Mouse (Mus musculus): ENCODE measurements at regions not wholly inside any gene's neighbourhood (a gene's known extent, or its start where the extent isn't known, plus 50 kb on each side); places are given as distances from the start of the nearest gene placed in this dataset.

DNA sequence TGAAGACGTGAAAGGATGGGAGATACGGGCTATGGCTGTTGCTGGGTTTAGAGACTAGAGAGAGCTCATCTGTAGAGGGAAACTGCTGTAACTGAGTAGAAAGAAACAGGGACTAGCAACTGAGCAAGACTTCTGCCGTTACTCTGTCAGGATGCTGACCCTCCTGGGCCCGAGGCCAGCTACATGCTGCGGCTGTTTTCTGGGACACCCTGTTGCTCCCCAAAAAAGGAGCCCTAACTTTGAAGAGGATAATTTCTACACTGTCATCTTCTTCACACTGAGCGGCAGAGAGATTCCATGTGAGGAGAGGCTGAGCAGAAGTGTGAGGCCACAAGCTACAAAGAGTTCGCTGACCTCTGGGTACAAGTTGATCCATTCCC is 74.2 kb upstream of the Ralgps2 start:
- peak; percentile 51 to 61 for DNase-seq

DNA sequence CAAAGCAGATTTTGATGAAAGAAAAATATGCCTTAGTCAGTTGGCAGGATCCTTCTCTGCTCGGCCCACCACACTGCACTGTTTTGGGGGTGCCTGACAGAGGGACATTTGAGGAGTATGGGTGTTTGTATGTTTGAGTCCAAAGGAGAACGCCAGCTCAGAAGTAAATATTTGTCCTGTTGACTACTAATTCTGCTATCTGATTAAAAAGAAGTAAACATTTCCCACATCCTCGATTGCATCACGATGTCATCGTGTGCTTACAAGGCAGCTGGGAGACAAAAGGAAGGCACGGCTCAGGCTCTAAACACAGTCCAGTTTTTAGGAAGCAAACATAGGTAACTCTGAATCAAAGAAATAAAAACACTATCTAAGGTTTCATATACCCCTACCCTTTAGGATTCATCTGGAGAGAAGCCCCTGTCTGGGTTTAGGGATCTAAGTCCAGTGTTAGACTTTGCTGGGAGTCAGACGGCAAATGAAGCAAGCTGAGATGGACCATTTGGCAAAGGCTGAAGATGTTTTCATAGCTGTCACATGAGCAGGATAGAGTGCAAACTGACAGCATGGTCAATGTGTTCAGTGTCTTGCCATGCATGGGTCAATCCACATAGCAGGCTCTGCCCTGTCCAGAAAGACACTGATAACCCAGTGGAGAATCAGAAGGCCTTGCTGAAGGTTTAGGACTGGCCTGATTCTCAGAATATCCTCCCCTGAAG is 73.7 kb upstream of the Ralgps2 start:
- no peak for DNase-seq

DNA sequence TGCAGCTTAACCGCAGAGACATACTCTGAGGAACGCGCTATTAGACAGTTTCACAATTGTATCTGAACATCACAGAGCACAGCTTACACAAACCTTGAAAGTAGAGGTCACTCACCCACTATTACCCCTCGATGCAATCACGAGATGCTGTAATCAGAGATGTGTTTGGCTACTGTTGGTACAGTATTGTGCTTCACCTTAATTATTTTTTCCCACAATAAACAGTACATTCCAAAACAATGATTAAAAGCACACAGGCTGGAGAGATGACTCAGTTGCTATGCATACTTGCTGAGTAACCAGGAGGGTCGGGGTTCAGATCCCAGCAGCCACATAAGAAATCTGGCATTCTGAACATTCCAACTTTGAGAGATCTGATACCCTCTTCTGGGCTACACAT is 71.8 kb upstream of the Ralgps2 start:
- no peak for DNase-seq

DNA sequence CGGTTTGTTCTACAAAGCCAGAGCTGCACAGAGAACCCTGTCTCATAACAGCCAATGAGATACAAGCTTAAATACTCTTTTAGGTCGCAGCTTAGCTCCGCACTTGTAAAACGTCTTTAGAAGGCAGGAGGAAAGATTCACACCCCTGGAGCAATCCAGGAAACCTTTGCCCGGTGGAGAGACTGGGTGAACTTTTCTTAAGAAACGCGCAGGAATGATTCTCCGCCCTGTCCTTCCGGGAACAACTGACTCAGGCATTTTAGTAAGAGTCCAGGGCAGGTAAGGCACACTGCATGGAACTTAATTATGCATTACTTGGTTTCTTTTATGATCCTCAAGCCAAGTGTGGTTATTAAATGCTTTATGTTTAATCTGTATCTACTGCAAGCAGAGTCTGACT is 70.0 kb upstream of the Ralgps2 start:
- DNase-seq, result no peak

DNA sequence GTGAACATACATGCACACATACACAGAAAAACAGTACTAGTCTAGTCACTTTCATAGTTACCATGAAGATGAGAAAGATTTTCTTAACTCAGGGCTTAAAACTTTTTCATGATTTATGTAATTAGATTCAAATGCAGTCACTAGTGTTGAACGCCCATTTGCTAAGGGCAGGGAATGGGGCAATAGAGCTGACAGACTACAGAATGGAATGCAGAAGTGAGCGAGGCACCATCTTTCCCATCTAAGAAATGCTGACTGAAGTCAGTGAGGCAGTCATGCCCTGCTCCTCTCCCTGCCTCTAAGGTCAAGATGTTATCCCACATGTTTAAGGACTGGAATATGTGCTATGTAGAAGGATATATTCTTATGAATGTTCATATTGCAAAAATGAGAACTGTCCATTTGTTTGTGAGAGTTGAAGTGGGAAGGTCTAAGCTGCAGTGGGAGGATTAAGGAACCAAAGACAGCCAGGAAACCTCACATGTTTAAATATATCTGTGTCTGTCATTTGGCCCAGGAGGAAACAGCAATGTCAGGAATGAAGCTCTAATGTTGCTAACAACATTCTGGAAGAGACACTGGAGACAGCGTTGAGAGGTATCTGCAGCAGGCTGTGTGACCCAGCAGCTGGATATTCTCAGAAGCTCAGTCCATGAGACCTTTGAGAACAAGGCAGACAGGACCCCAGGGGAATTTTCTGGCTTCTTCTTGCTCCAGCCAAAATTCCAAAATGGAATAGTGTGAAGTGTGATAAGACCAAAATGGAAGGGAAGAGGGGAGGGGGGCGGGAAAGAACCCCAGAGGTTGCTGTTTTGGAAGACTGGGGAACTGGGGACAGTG is 68.7 kb upstream of the Ralgps2 start:
- peak; percentile 50 to 67 for DNase-seq

DNA sequence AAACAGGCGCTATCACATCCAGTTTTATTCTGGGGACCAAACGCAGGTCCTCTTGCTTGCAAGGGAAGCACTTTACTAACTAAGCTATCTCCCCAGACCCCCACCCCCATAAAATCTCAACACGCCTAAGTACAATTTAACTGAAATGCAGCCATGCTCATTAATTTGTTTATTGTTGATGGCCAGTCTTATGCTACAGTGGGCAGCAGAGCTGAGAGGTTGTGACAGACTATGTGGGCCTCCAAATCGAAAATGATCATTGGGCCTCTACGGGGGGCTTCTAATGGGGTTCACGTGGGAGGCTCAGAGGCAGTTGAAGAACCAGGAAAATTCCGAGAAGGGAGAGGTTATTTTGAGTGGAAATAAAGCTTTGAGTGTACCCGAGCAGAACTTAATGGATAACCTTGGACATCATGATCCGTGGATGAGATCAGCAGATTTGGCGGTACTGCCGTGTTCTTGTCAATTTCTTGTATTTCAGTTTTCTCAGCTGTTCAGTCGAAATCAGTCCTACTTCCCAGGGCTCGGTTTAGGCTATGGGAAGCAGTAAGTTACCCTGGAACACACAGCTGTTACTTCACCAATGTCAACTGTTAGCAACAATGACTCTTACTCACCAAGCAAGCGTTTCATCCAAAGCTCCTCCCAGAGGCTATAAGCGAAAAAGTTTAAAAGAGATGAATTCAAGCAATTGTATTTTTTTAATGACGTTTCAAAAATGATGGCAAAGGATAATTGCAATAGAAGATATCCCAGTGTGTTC is 65.1 kb upstream of the Ralgps2 start:
- DNase-seq, result no peak

DNA sequence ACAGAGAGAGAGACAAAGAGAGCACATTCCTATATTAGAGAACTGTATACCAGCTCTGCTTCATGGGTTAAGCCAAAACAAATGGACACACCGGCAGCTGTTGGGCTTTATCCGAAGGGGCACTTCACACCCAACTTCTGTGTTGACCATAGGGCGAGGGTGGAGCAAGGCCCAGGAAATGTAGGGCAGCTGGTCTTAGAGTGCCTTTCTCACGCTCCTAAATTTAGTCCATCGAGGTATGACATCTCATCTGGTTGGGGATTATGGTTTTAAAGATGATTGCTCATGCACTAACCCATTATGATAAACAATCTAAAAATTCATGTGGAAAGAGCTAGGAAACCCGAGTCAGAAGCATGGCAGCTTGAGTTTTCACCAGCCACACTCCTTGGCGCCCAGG is 63.6 kb upstream of the Ralgps2 start:
- no peak for DNase-seq

DNA sequence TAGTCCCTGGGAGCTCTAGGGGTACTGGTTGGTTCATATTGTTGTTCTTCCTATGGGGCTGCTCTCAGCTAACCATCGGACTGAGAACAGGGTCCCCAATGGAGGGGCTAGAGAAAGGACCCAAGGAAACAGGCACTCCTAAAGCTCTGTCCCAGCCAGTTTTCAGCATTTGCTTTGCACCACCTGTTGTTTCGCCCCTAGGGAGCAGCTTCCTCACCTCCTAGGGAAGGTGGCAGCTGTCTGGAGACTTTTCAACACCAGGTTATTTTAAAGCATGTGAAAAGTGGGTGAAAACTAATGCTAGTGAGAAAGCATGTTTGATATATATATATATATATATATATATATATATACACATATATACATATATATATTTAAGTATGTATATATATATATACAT is 62.8 kb upstream of the Ralgps2 start:
- DNase-seq, result no peak

DNA sequence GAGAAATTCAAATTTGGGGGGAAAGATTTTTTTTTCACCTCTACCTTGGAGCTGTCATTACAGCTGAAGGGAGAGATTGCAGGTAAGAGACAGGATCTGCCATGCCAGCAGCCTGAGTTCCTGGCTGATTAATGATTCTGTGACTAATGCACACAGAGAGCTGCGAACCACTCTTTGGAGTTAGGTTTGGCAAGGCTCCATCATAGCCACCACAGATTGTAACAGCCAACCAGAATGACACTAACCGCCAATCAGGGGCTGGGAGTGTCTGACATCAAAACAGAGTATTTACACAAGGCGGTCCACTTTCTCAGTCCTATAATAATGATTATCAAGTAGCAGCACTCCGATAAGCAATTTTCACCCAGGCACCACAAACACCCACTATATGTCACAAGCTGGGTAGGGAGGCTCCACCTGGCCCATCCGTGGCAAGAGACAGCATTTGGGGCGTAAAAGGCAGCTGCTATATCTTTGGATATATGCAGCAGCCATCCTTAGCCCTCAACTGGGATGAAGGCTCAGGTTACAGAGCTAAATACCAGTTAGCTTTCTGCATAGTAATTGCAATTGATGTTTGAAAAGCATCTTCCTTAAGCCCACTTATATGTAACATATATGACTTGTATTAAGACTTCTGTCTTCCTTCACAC is 61.7 kb upstream of the Ralgps2 start:
- no peak for DNase-seq

DNA sequence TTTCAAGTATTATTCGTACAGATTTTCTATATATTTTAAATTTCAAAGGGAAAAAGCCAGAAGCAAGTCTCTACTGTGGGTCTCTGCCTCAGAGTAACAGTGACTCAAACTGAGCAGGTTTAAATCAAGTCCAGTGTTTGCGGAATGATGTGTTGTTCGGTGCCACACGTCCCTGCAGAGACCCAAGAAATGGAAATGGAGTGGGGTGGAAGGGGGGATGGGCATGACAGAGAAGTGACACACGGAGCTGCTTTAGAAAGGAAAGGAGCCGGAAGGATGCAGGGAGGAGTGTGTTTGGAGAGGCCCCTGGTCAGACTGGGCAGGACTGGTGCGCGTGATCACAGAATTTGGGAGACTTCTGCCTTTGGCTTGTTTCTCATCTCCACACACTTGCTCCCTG is 60.5 kb upstream of the Ralgps2 start:
- DNase-seq, result no peak

DNA sequence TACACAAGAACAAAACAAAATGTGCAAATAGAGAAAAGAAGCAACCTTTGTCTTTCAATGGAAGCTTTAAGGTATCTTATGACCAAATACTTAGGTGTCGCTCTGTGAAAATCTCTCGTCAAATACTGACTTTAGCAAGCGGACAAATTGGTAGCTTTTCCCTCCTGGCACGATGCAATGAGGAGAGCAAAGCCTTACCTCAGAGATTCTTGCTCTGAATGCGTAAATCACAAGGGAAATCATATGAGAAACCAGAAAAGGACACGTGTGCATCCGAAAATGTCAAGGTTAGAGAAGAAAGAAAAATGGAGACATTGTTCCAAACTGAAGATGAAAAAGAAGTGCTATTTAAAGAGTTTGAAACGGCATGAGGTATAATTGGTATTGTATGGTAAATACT is 59.8 kb upstream of the Ralgps2 start:
- DNase-seq, result no peak

DNA sequence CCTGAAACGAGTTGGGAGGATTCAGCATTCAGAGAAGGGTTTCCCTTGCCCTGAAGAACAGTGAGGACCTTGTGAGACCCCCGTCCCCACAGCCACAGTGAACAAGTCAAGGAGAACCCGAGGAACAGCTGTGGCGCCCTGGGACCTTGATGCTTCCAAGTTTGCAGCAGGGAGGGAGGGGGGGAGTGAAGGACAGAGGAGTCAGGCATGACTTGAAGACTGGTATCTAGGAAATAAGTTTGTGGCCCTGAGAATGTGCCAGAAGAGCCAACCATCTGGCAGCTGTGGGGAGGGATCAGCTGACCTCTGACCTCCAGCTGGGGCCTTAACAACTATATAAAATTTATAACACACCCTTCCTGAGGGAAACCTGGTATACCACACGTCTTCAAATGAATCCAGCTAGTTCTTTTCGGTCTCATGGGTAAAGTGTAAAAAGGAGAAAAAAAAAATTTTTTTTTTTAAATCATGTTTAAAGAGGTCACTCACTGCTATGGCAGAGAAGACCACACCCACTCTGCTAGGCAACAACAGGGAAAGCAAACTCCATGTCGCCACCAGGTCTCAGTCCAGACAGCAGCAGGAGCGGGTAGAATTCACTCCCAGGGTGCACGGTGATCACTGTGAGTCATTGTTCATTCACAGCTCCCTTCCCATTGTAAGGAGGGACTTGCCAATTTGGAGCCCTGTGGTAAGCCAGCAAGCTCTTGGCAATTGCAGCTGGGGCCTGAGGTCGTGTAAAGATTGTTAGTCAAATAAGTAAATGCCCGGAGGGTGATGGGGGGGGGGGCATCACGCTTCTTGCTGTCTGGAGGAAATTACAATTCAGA is 58.3 kb upstream of the Ralgps2 start:
- peak in 1 of 2 experiments; percentile 13 for DNase-seq

DNA sequence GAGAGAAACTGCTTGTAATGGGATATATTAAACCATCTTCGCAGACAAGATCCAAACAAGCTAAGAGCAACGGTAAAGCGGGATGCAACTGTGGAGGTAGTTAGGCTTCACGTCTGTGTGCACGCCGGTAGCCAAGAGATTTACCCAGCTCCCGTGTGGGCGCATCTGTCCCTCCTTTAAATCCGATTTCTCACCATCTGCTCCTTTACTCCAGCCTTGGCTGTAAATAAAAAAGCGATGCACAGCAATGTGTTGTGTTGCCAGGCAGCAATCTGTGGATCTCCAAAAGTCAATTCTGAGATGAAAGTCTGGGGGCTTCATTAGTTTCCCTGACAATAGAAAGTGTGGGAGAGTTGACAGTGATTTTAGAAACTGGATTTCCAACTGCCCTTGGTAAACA is 57.6 kb upstream of the Ralgps2 start:
- DNase-seq, result no peak

DNA sequence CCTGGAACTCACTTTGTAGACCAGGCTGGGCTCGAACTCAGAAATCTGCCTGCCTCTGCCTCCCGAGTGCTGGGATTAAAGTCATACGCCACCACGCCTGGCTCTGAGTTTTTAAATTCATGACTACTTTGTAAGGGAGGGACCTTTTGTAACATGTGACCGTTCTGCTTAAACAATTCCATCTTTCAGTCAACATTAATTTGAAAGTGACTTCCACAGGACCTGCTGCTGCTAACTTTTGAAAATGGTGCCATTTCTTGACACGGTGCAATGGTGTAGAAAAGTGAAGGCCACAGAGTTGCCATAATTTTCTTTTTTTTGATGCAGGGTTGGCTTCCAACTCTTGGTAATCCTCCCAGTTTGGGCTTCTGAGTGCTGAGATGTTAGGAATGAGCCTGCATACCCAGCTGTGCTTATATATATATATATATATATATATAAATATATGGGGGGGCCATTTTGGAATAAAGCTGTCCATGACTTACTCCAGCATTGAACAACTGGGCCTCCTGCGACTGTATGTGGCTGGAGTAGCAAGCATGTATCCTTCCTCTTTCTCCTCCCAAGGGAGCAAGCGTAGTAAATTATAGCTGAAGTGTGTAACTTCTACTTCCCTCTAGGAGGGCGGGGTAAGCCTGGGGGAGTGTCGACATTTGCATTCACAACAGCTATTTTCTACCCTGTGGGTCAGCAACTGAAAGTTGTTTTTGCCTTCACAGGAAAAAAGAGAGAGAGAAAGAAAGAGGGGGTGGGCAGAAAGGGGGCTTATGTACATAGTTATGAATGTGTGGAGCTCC is 56.9 kb upstream of the Ralgps2 start:
- DNase-seq, result peak; percentile 37 to 64

DNA sequence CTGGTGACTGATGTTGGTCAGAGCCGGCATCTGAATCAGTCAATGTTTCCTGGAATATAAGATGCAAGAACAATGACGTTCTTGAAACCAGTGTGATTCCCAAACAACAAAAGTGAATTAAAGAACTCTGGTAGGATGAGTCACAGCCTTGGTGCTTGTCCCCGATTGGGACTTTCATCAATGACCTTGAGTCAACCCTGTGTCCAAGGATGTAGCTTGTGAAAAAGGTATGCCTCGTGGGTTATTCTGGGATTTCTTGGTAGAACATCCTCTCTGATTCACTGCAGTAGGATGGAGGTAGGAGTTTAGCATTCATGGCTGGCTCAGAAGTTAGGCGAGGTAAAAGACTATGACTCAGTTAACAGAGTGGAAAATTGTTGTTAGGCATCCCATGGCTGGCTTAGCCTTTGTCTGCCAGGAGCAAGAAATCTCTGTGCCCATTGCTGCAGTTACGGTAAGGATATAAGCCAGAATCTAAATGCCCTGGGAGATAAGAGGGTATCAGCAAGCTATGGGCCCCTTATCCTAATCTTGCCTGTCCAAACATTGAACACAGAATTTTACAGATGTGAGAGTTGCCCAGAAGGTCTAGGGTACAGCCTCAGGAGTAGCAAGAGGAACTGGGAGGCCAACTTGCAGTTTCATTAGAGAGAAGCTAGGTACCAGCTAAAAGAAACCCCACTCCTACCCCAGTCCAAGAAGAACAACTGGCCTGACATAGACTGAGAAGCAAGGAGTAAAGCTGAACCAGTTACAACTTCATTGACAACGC is 55.9 kb upstream of the Ralgps2 start:
- DNase-seq, result no peak

DNA sequence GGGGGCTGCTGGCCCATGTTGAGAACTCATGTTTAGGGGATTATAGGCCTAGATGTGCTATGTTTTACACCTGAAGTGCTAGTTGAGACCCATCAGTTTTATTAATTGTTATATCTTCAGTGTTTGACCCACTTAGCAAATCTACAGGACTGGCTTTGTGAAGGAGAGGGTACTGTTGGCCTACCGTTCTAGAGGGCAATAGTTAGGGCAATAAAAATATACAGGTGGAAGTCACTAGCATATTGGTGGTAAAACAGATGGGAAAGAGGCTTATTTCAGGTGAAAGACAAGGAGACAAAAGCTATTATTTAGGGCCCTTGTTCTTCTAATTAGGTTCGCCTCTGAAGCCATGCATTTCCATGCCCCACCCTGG is 55.2 kb upstream of the Ralgps2 start:
- DNase-seq, result no peak

DNA sequence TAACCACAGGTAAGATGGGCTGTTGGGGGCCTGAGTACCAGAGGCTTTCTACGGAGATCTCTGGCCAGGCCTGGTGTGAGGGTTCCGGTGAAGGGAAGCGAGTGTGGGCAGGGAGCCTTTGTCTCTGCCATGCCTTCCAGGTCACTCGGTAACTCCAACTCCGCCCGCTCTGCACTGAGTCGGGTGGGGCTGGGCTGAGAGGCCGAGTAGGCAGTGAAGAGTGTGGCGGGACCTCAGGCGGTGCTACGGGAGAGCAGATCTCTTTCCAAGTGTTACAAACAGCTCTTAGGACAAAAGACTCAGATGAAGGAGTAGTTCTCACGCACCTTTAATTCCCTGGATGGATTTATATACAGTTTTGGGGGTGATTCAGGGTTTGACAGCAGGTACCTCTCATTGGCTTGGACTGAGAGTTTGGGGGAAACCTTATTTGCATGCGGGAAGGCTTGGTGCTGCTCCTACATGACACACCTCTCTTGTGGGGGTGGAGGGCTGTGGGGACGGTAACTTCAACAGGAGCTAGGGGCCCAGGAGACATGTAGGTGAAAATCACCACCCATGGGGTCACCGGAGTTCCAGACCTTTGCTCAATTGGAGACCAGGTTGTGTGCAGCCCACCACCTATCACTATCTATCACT is 54.7 kb upstream of the Ralgps2 start:
- no peak for DNase-seq

DNA sequence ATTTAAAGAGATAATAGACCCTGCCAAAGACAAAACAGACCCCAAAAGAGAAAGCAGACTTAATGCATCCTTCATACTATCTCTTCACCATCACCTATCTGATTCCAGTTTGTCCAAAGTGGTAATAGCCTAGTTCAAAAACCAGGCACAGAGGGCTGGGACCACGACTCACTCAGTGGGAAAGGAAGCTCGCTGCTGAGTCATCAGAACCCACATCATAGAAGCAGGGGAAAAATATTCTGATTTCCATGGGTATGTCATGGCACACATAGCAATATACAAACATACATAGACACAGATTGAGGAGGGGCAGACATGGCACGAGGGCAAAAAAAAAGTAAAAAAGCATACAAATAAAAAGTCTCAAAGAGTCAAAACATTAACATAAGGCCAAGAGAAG is 53.7 kb upstream of the Ralgps2 start:
- DNase-seq, result no peak

DNA sequence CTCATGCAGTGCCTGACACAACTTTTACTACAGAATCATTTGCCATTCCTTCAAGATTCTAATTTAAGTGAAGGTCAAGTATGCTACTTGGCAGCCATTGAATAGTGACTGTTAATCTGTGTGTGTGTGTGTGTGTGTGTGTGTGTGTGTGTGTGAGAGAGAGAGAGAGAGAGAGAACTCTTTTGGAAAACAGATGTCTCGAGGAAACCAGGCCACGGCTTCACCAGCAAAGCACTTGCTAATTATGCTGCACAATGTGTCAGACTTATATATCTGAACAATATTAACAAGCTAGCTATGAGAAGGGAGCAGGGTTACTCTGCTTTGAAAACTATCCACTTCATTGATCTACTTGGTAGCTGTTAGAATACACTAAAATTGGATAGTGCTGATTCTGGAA is 53.1 kb upstream of the Ralgps2 start:
- no peak for DNase-seq

Data from kidney, postnatal 4 days (tissue).